Mouse (Mus musculus): ENCODE measurements at regions not wholly inside any gene's neighbourhood (a gene's known extent, or its start where the extent isn't known, plus 50 kb on each side); places are given as distances from the start of the nearest gene placed in this dataset.

DNA sequence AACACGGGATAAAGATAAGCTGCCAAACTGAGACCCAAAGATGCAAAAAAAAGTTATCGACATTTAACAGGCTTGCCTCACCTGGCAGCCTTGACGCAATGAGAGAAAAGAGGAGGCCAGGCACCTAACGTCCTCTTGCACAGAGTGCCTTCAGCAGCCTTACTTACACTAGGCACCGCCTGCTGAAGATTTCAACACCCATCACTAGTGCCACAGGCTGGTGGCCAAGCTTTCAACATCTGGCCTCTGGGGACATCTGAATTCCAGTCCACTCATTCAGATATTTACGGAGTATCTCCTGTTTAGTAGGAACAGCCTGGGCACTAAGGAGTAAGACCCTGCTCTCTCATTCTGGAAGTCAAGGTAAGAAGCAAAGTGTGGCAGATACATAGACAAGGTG is 246.3 kb upstream of the Cited2 start:
- ATAC-seq (replicated peaks; ENCODE audit: low read depth, poor library complexity, severe bottlenecking): no peak

DNA sequence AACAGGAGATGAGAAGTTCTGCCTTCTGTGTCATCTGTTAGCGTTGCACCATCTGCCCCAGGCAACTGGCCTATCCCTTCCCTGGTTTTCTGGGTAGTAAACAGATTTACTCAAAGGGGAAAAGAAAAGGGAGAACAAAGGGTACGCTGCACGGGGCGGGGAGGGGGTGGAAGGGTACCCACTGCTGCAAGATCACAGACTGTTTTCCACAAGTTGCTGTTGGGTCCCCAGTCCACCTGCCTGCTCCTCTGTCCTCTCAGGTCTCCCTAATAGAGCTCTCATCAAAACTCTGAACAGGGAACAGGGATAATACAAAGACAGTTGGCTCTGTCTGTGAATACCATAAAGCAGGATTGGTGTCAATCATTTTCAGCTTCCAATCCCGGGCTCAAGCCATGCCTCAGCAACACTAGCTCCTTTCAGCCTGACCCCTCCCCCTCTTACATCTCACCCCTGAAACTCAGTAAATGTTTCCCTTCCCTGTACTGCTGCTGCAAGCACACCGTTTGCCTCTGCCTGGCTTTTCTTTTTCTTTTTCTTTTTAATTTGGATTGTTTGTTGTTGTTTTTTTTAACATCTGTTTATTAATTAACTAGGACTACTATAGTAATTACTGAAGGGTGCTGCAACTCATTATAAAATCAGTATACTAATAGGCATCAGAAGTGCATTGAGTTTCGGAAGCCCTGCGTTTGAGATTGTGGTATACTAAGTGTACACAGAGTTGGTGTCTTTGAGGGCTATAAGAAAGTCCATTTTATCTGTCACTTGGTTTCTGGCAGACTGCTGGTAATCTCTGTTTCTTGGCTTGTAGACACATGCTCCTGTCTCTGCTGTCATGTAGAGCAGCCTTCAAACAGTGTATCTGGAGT is 244.0 kb upstream of the Cited2 start:
- no peak for ATAC-seq (replicated peaks; ENCODE audit: low read depth, poor library complexity, severe bottlenecking)

DNA sequence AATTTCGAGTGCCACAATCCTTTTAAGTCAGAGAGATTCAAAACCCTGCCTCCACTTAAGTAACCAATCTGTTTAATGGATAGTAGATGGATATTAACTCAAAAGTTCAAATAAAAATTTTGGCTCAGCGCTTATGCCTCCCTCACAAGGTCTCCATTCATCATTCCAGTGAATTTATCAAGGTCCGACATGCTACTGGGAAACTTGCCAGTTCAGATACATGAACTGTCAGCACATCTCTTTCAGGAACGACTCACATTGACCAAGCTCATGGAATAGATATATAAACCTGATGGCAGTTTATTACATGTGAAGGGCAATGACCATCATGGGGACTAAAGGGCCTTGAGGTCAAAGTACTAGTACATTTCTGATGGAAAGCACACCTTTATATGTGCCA is 240.3 kb upstream of the Cited2 start:
- ATAC-seq (replicated peaks; ENCODE audit: low read depth, poor library complexity, severe bottlenecking): no peak

DNA sequence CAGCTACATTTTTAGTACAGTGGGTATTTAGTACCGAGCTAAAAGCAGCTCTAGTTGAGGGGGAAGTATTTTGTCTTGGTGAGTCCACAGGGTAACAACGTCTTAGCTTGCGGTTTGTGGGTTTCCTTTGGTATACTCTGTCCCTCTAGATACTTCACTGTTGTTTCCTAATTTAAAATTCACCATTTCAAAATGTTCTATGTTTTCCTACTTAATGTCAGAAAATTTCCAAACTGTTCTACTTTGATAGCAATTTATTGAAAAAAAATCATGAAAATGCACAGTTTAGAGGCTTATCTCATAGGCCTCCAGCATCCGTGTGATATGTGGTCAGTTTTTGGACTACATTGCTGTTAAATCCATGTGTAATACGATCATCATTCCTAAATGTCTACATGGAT is 238.0 kb upstream of the Cited2 start:
- peak; percentile 84 for ATAC-seq (replicated peaks; ENCODE audit: low read depth, poor library complexity, severe bottlenecking)

DNA sequence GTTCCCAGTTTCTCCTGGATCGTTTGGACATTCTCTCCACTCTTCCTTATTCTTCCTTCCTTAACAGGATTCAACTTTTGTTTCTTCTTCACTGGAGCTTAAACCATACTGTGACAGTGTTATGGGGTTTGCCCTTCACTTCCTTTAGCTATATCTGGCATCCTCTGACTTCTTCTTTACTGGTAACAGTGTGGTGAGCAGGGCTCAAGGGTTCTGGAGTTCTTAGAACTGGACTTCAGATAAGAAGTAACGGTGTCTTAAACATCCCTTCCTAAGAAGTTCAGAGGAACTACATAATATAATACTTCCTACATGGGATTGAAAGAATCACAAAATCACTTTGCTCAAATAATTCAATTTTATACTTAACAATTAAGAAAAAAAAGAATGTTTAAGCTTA is 237.5 kb upstream of the Cited2 start:
- ATAC-seq (replicated peaks; ENCODE audit: low read depth, poor library complexity, severe bottlenecking): peak; percentile 84

DNA sequence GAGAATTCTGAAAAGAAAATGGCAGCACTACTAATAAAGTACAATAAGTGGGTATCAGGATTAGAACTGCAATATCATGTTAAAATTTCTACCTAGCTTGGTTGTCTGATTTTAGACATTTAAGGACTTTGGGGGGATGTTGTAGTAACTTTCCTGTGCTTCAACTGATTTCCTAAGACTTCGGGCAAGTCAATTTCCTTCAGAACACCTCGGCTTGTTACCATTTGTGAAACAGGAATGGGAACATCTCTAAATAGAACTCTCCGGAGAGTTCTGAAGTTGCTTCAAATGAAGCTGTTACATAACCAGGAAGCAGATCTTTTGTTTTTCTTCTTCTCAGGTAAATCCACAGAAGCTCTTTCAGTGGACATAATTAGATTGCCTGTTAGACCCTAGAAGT is 237.0 kb upstream of the Cited2 start:
- no peak for ATAC-seq (replicated peaks; ENCODE audit: low read depth, poor library complexity, severe bottlenecking)

DNA sequence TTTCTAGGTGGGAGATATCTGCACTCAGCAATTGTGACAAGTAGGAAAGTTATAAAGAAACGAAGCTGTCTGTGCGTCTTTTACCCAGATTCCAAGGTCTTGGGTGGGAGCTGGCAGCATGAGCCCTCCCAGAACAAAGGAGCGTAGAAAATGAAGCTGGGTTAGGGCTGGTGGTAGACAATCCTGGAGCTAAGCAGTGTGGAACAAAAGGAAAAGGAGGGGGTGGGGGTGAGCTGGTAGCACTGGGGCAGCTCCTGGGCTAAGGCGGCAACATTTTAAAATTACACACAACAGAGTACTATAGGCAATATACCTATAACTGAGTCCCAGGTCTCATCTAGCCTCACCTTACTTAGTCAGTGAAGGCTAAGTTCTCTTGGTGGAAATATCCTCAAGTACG is 235.6 kb upstream of the Cited2 start:
- no peak for ATAC-seq (replicated peaks; ENCODE audit: low read depth, poor library complexity, severe bottlenecking)

DNA sequence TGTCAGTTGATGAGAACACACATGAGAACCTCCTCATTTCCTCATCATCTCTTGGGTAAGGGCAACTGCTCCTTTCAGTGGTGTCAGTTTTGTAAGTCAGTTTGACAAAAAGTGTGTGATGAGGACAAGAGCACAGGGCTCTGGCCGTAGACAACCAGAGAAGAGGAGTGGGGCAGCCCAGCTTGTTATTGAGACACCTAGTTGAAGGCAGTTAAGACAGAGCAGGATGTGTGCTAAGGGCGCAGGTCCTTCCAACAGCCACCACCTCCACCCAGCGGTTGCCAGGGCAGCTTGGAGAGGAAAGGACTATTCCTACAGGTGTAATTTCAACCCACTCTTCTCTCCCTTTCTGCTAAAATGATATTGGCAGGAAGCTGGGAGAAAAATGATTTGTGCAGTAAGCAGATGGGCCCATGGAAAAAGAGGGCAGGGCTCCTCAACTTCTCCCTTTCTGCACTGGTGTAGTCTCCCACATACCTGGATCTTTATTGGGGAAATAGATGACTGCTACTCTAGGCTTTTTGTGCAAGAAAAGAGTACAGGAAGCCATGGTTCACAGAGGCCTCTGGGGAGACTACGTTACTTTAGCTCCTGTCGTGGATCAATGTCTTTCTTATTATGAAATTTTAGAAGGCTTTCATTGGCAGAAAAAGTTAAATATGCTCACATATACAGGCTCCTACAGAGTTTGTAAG is 231.3 kb upstream of the Cited2 start:
- ATAC-seq (replicated peaks; ENCODE audit: low read depth, poor library complexity, severe bottlenecking): 0 out of 2 replicates have a peak, but pooled peaks have one; percentile 25

DNA sequence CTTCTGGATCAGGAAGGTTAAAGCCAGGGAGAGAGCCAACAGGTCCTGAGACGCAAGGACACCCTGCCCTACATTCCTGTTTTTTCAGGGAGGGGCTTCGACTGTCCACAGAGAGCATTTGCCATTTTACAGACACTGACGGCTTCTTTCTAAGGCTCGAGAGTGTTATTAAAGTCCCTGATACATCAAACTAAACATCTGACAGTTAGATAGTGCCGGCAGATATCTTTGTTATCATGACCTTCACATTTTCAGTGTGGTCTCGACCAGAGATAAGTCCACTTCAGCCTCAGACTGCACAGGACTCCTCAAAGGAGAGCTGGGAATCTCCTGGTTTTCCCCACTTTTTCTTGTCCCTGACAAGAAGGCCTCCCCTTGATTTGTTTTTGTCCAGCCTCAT is 229.9 kb upstream of the Cited2 start:
- ATAC-seq (replicated peaks; ENCODE audit: low read depth, poor library complexity, severe bottlenecking): no peak

DNA sequence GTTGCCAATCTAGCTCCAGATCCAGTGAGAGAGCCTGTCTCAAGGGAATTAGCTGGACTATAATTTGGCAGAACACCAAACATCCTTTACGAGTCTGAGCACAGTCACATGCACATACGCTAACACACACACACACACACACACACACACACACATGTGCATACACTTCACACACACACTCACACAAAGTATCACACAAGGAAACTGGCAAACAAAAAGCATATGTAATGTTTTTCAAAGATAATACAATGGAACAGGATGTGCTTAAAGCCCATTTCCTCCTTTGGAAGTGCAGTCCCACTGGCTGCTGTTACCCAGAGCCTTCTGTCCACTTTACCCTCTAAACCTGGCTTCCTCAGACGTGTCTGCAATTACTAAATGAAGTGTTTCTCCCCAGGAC is 226.2 kb upstream of the Cited2 start:
- ATAC-seq (replicated peaks; ENCODE audit: low read depth, poor library complexity, severe bottlenecking): no peak

DNA sequence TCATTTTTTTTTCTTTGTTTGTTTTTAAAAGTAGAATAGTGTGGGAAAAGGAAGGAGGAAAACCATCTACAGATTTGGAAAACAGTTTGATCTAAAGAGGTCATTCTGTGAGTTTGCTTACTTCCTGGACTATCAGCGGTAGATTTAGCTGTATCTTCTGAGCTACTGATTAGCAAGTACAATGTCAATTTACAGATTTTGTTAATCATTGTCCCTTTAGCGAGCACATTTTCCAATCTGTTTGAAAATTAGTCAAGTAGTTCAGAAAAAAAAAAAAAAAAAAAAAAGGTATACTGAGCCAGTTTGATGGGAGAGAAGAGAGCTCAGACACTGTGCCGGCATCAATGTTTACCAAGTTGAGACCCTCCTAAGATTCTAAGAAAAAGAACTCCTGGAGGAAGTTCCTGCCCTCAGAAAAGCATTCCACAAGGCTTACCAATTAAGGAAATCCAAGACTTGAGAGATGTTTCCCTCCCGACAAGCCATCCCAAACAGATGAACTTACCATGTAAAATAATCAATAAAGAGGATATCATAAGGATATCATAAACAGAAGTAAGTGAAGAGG is 212.3 kb upstream of the Cited2 start:
- ATAC-seq (replicated peaks; ENCODE audit: low read depth, poor library complexity, severe bottlenecking): no peak

DNA sequence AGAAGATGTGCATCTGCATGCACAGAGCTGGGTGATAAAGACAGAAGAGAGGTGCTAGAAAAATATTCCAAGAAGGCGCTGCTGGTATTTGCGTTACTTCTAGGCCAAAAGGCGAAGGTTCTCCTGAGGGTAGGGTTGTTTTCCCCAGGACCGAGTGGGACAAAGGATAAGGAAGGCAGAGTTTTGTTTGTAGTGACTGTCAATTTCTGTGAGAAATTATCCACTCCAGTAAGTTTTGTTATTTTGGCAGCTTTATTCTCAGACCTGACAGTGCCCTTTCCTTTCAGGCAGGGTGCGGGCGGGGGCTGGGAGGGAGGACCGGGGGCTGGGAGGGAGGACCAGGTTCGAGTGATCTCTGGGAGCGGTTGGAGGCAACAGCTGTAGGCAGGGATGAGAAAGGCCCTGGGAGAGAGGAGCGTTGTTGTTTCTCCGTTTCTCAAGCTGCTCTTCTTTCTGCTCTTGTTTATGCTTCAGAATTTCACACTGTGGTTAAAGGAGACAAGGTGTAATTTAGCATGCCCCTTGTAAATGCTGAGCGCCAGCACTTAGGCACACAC is 211.2 kb upstream of the Cited2 start:
- ATAC-seq (replicated peaks; ENCODE audit: low read depth, poor library complexity, severe bottlenecking): no peak

DNA sequence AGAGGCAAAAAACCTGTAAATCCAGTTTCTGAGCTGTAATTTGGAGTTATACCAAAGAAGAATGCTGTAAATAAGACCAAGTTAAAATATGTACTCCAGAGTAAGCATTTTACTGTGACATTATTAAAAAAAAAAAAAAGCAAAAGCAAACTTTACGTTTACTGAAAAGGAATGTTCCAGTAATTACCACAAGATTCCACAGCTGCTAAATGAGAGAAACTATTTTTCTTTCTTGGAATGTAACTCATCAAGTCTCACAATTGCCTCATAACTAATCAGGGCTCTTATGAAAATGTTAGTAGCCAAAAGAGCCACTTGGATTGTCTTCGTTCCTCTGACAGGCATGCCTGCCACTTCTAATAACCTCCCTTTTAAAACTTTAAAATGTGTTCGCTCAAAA is 210.5 kb upstream of the Cited2 start:
- ATAC-seq (replicated peaks; ENCODE audit: low read depth, poor library complexity, severe bottlenecking): no peak

DNA sequence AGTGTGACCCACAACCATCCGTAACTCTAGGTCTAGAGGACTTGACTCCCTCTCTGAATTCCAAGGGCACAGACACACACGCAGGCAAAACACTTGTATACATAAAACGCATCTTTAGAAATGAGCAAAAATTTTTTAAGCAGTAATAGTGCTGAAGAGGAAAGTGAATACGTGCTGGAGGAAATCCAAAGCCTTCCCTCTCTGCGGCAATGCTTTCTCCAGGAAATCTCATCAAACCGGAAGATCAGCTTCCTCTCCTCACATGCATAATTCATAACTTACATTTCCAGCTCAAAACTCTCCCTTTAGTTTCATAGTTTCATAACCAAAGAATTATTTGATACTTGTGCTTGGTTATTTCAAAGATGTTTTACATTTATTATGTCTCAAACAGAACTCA is 209.3 kb upstream of the Cited2 start:
- no peak for ATAC-seq (replicated peaks; ENCODE audit: low read depth, poor library complexity, severe bottlenecking)

DNA sequence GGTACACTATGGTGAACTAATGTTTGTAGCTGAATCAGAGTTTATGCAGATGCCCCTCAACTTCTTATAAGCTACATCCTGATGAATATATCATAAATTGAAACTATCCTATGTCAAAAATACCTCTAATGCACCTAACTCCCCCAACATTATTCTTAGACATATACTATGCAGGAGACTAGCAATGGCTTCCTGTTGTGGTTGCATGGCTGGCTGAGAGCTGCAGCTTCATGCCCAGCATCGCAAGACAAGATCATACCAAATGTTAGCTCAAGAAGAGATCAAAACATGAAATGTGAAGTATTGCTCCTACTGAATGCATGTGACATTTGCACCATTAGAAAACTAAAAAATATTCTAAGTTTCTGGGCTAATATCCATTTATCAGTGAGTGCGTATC is 206.9 kb upstream of the Cited2 start:
- no peak for ATAC-seq (replicated peaks; ENCODE audit: low read depth, poor library complexity, severe bottlenecking)

DNA sequence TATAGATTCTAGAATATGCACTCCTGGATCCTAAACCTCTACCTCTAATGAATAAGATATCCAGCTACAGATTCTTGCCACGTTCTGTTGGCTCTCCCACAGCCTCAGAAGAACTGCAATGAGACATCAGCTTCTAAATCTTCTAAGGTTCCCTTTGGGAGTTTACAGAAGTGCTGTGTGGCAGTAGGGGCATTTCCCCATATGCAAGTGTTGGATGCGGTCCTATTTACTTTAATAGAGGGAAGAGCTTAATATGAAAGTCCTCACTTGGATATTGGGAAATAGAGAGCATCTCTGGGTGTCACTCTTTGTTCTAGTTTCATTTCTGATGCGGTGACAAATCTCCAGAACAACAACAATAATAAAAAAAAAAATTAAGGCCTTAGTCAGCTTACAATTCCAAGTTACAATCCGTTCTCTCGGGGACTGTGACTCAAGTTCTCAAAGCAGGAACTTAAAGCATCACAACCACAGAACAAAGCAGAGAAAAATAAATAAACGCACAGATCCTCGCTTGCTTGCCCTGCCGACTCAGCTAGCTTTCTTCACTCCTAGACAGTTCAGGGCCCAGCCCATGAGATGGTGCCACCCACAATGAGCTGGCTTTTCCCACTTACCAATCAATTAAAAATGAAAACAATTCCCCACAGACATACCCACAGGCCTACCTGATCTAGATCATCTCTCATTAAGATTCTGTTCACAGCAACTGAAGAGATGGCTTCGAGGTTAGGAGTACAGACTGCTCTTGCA is 204.4 kb upstream of the Cited2 start:
- peak; percentile 37; the same call in 1 of the 2 replicates for ATAC-seq (replicated peaks; ENCODE audit: low read depth, poor library complexity, severe bottlenecking)

DNA sequence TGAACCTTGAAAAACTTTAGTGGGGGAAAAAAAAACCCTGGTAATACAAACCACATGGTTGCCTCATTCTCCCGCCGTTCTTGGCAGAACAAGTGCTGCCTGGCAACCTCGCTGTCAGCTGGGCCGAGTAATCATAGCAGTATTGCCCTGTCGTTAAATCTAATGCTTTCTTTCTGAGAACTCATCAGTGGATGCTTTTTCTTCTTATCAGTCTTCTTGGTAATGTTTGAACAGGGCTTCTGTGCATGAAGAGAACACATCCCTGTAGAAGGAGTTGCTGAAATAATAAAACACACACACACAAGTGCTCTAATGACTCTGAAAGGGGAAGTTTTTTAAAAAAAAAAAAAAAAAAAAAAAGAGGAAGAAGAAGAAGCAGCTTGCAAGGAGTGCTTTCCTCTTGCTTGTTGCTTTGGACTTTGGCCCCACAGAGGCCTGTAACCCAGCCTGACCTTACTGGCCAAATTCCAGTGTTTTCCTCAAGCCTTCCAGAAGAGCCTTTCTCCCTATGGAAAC is 200.9 kb upstream of the Cited2 start:
- peak; percentile 87 for ATAC-seq (replicated peaks; ENCODE audit: low read depth, poor library complexity, severe bottlenecking)

DNA sequence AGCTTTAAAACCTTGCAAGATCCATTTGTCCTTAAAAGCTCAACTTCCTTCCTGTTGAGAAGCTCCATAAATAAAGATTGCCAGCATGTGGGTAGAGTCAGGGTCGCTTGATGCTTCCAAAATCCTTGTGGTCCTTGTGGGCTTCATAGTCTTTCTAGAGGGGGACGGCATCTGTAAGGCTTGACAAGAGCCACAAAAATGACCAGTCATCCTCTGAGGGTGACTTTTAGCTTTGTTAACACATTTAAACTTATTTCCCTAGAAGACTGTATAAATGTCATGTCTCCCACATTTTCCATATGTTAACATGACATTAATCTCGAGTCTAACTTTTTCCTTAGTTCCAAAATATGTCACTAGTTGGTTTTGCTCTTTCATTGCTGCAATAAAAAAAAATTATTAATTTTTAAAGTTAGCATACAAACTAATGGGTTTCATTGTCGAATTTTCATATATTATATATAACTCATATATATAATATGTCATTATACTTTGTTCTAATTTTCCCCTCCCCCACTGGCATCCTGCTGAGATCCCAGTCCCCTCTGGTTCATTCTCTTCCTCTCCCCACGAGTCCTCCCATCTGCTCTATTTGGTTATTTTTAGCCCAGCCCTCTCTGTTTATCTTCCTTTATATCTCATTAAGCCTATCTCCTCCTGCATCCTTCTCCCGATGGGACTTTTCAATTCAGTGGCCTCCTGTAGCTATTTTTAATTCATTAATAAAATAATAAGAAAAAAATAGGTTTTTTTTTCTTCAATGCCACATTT is 199.3 kb upstream of the Cited2 start:
- no peak for ATAC-seq (replicated peaks; ENCODE audit: low read depth, poor library complexity, severe bottlenecking)

DNA sequence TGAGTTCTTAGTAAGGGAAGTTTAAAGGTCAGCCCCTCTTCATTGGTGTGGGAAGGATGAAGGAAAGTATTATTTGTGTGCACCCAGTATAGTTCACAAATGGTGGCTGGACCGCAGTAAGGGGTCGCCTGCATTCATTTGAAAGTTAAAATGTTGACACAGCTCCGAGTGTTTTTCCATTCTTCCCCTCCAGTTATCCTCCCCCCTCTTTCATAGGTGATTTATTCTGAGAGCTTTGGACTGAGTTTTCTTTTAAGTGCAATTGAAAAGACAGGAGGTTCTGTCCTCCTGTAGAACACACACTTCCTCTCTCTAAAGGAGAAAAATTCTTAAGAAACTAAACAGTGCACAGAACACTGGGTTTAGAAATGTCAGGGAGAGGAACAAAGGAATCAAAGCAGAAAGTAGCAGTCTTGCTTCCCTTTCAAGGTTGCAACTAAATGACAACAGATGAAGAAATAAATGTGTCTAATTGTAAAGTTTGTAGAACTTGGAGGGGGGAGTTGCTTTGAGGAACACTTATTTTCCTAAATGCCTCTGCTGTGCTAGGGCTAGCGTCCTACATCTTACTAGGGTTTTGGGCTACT is 195.8 kb upstream of the Cited2 start:
- ATAC-seq (replicated peaks; ENCODE audit: low read depth, poor library complexity, severe bottlenecking): no peak
